Mouse (Mus musculus) forebrain, embryonic 11.5 days (tissue): ENCODE data around the gene Sltm. TPM values are rescaled to one million over a fixed set of nuclear protein-coding genes. Genes with fewer than 3 reads are reported as not detected.

Source experiments
- polyA plus RNA-seq: library from polyadenylated mRNA; unstranded; fragments of >200 nt; fragmentation: Nextera tagmentation; extraction: Ambion mirVana; gene quantifications from 2 replicates; pipeline ENCODE4 v1.2.1, GENCODE M21; 2014

The Sltm gene
- polyA plus RNA-seq, 1 experiment from 2014 or later, result 80.2 TPM

Other genes with a start within 250 kb of the Sltm start
- 218 and 229 TPM in 2 replicates for gene Ccnb2, start 121.2 kb upstream of the Sltm start, polyA plus RNA-seq
- 43.6 and 44.9 TPM in 2 replicates for gene Rnf111, start 39.0 kb upstream of the Sltm start, polyA plus RNA-seq
- 0.45 and 0.56 TPM in 2 replicates for gene Gm10642, start 113.5 kb downstream of the Sltm start, polyA plus RNA-seq
- gene Mindy2, start 114.4 kb downstream of the Sltm start, polyA plus RNA-seq, result 11.5 and 12.7 TPM in 2 replicates
- 56.5 and 61.4 TPM in 2 replicates for gene Adam10, start 136.2 kb downstream of the Sltm start, polyA plus RNA-seq